Mouse (Mus musculus): ENCODE results near the gene Olfr1412.

Olfr1412 gene

DNA sequence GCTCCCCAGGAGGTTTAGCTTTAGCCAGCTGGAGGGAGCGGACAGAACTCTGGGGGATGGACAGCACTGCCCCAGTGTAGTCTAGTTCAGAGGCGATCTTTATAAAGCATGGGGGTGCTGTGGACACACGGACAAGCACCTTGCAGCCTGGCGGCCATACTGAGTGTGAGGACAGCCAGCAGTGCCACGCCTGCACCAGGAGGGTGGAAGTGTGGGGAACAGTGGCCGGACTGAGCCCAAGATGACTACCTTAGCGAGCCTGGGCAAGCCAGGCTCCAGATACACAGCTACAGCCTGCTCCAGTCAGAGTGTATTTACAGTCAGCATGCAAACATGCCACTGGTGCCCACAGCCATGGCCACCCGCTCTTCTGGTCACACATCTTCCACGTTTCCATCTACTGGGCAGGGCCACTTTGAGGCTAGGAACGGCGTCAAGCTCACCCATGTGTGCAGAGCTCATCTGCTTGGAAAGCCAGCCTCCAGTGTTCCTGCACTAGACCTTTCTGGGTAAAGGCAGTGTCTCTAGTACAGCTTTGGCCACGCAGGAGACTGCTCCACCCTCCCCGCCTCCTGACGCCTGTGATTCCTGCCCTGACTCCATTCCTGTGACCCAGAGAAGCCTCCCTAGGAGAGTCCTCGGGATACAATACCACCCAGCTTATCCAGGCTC lies 52.1 kb downstream of the Olfr1412 start:
- in situ Hi-C loops (cut with MboI, MseI): no loop called here

DNA sequence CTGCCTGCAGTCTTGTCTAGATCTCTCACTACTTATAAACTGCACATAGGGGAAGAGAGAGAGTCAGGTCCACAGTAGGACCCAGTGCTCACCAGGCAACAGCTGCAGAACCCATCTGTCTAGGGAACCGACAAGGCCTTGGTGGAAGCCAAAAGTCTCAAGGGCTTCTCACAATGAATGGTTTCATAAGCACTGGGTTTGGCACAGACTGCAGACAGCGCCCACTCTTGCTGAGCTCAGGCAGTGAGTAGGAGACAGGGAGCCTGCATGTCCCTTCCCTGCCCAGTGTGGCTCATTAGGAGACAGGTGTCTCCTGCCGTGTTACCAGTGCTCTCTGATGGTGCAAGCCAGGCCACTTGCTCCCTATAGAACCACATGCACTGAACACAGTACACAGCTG lies 52.6 kb downstream of the Olfr1412 start:
- in situ Hi-C loops (cut with MboI, MseI): no loop called here

DNA sequence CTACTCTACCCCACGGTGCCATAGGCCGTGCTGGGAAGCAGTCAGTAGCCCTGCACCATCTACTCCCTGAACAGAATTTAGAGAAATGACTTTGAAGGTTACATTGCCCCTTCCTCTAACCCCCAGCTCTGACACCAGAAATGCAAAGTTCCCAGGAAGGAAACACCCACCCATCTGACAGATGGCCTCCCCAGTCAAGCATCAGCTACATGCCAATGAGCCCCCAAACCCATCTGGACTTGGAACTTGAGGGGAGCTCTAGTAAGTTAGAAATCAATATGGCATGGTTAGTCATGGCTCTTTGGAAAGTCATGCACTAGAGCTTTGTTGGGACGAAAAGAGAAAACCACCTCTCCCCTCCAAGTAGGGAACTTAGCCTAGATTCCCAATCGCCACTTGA lies 53.2 kb downstream of the Olfr1412 start:
- in situ Hi-C loops (cut with MboI, MseI): no loop called here

DNA sequence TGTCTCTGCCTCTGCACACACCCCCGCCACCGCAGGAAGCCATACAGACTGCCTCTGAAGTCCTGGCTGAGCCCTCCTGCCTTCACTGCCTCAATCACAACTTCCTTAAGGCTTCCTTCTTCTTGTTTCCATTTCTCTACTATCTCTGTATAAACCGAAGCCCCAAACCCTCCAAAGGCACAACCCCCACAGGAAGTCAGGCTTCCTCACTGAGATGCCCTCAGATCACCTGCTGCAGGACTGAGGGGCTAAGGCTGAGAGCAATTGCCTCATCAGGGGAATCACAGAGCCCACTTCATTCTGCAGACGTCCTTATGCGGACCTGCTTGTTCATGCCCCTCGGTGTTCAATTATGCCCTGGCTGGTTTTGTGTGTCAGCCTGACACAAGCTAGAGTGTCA lies 54.8 kb downstream of the Olfr1412 start:
- in situ Hi-C loops (cut with MboI, MseI): no loop called here

All from T-helper 2 cell (primary cell).